Mouse (Mus musculus) stomach, postnatal 0 days (tissue): Measurements from ENCODE around the gene Lamc2.

Source experiments
- CTCF ChIP-seq: IDR thresholded peaks from 2 replicates; pipeline ENCODE4 v1.5.1; 2016; ENCODE audit warnings: antibody characterized with exemption, low read depth, mild to moderate bottlenecking, moderate library complexity
- EP300 ChIP-seq: optimal IDR thresholded peaks from 2 replicates; pipeline ENCODE3; 2016; ENCODE audit warnings: antibody characterized with exemption

GRCm38 (mm10) chr1:153101327-153101880 lies 84.8 kb downstream of the Lamc2 start:
- TF ChIP-seq EP300, result no peak
- TF ChIP-seq CTCF, result peak; percentile 86
